Mouse (Mus musculus): ENCODE measurements around the gene Dgkg.

The Dgkg gene

DNA sequence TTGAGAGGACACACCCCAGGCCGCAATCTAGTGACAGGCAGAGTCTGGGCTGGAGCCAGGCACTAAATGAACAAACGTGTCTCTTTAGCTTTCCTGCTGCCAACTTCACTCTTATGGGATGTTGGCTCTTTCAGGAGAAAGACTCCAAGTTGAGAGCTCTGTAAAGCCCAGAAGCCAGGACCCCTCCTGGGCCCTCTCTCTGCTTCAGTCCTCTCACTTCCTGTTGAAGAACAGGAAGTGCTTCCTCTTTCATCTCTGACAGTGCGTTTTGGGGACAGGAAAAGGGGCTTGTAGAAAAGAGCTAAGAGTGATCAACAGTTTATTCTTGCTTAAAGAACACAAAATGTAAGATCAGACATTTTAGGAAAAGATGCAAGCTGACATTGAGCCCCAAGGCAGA is 159.0 kb downstream of the Dgkg start:
- no peak for DNase-seq (ENCODE audit: low read depth)

GRCm38 (mm10) chr16:22495259-22495658 is 161.8 kb downstream of the Dgkg start:
- DNase-seq (ENCODE audit: low read depth), result no peak

- DNase-seq (ENCODE audit: low read depth), result no peak
These were observed 162.2 kb downstream of the Dgkg start for GRCm38 (mm10) chr16:22494815-22495214.

DNA sequence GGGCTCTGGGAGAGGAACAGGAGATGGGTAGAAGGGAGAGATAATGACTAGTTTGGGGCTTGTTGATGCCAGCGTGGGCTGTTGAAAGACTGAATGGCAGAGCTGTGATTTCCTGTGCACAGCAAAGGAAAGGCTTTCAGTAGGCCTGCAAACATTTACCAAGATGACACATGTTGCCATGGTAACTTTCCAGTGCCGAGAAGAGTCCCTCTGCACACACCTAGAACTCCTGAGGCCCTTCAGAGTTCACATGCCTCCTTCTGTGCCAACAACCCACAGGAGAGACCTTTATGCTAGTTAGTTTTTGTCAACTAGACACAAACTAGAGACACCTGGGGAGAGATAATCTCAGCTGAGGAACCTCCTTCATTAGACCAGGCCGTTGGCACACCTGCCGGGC is 163.6 kb downstream of the Dgkg start:
- no peak for DNase-seq (ENCODE audit: low read depth)

- no peak for DNase-seq (ENCODE audit: low read depth)
These were observed 165.4 kb downstream of the Dgkg start for GRCm38 (mm10) chr16:22491446-22492166.

DNA sequence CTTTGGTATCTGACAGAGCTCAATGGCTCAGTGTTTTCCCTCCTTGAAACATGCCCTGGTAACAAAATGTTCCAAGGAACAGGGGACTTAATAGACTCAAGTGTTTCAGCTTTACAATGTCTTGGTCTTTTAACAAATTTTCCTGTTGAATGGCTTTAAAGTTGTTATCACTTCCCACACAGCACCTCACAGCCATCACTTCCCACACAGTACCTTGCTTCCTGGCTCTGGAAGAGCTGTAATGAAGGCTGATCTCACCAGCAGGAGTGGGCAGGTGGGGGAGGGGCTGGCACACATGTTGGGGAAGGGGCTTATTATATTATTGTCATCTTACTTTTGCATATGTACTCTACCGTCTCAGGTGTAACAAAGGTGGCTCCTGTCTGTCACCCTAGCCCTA is 173.1 kb downstream of the Dgkg start:
- DNase-seq (ENCODE audit: low read depth), result no peak

DNA sequence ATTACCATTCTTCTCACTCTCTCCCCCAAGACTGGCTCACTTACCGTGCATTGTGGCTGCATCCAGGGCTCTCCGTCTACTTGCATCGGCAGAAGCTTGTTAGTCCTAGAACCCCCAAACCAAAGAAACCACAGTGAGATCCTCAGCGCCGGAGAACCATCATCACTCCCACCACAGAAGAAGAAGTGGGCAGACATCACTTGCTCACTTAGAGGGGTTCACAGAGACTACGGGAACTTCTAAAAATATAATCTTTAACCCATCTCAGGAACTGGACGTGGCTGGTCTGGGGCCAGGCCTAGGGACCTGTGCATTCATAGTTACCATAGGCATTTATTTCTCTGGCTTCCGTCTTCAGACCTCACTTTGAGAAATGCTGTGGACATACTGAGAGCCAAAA is 177.7 kb downstream of the Dgkg start:
- DNase-seq (ENCODE audit: low read depth), result no peak

GRCm38 (mm10) chr16:22471728-22472127 is 185.3 kb downstream of the Dgkg start:
- no peak for DNase-seq (ENCODE audit: low read depth)

GRCm38 (mm10) chr16:22469385-22469784 is 187.6 kb downstream of the Dgkg start:
- DNase-seq (ENCODE audit: low read depth), result no peak

DNA sequence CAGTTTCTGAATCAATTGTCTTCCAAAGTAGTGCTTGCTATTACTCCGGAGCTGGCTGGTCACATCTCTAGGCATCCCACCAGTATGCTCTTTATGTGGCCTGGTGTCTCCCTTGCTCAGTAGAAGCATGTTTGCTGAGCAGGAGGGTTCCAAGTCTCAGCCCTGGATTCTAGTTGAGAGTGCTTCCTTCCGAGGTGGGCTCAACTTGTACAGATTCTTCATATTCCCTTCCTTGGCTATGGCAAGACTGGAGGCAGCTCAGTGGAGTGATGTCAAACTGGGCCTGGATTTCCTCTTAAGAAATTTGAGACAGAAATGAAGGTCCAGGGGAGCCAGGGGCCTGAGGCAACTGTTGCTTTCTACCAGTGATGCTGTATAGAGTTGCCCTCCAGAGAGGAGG is 189.9 kb downstream of the Dgkg start:
- no peak for DNase-seq (ENCODE audit: low read depth)

- DNase-seq (ENCODE audit: low read depth), result no peak
These were observed 190.6 kb downstream of the Dgkg start for GRCm38 (mm10) chr16:22466381-22466780.

- DNase-seq (ENCODE audit: low read depth), result no peak
These were observed 194.8 kb downstream of the Dgkg start for GRCm38 (mm10) chr16:22462220-22462619.

GRCm38 (mm10) chr16:22461728-22462127 is 195.3 kb downstream of the Dgkg start:
- no peak for DNase-seq (ENCODE audit: low read depth)

- DNase-seq (ENCODE audit: low read depth), result no peak
These were observed 196.1 kb downstream of the Dgkg start for GRCm38 (mm10) chr16:22460960-22461359.

DNA sequence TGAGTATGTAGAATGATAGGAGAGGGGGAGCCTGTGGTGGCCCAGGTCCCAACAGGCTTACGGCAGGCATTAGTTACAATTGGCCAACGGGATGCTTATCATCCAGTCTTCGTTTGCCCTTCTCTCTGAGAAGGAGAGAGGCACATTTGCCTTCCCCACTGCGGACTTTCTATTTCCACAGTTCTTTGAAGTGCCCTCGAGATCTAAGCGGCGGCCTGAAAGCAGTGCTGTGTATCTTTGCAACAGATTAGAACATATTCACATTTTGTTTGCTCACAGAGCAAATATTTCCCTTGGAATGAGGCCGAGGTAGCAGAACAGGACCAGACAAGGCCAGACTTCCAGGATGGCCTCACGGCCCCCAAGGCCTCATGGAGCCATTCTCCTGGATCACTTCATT is 204.9 kb downstream of the Dgkg start:
- DNase-seq (ENCODE audit: low read depth), result no peak

- no peak for DNase-seq (ENCODE audit: low read depth)
These were observed 208.9 kb downstream of the Dgkg start for GRCm38 (mm10) chr16:22448093-22448492.

GRCm38 (mm10) chr16:22444786-22445185 is 212.2 kb downstream of the Dgkg start:
- DNase-seq (ENCODE audit: low read depth), result no peak

DNA sequence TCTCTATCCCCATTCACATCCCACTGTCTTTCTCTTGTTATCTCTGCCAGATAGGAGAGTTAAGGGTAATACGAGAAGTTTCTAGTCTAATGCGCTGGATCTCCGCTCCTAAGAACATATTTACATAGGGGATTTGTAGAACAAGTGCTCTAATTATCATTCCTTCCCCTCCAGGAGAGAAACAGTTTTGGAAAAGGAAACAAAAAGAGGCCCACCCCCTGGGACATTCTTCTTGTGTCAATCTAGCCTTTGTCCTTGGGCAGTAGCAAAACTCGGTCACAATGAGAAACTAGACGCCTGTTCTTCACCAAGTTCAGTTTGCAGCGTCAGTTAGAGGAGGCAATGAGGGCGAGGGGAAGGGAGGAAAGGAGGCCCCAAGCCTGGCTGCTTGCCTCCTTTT is 214.8 kb downstream of the Dgkg start:
- no peak for DNase-seq (ENCODE audit: low read depth)

- no peak for DNase-seq (ENCODE audit: low read depth)
These were observed 215.7 kb downstream of the Dgkg start for GRCm38 (mm10) chr16:22441317-22441716.

GRCm38 (mm10) chr16:22440269-22440668 is 216.8 kb downstream of the Dgkg start:
- DNase-seq (ENCODE audit: low read depth), result no peak

DNA sequence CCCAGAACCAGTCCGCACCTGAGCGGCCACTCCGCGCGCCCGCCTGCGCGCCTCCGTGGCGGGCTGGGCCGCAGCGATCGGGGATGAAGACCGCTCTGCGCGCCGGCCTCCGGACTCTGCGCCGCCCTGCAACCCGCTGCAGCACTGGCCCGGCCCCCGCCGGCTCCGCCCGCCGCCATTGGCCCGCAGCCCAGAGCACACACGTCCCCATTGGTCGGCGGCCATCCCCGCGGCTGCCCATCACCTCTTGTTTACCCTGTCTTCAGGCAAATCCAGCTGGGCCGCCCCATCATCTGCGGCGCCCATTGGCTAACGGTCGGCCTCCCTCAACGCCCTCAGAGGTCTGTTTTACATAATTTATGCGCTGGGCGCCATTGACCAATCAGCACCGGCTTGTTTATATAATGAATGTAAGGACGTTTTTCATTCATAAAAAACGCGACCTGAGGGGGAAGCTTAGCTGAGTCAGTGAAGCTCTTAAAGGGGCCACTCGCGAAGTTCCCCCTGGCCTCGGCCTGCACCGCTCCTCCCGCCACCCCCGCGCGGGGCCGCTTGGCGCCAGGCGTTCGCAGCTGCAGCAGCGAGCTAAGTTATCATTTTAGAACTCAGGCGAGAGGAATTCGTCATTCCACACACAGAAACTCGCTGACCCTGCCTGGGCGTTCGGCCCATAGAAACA is 217.4 kb downstream of the Dgkg start, which contains the start of gene Etv5:
TSS of gene Etv5 (minus strand) at position 221 of the 679 bp plus-strand sequence.
- DNase-seq (ENCODE audit: low read depth), result peak; percentile 97

DNA sequence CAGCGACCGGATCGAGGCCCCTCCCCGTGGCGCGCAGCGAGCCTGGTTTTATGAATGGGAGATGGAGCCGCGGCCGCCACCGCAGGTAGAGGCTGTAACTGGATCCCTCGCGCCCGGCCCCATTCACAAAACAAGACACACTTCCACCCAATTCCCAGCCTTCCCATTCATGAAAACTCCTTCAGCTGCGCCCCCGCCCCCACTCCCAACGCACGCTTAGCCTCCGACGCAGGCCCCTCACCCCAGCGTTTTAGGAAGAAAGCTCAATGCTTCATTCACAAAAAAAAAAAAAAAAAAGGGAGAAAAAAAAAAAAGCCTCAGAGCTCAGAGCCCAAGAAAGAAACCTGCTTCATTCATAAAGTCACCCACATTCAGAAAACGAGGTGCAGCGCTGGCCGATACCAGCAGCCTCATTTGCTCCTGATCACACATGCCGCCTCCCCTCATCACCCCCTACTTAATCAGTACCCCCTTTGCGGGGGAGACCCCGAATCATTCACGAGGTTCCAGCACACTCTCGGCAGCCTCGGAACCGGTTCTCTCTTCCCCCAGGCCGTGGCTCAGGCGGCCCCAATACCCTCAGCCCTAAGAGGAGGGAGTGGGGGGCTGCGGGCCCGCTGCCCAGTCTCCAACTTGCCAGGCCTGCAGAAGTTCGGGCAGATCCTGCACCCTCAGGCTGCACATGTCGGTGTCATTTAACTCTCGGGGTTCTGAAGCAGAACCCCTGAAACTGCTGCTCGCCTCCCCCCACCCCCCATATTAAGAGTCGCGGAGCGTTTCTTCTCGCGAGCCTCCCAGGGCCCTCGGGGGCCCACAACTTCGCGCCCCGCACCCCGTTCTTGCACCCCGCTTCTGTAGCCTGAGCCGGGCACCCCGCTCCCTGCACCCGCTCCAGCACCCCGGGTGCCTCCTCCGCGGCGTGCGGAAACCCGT is 218.3 kb downstream of the Dgkg start:
- DNase-seq (ENCODE audit: low read depth), result peak; percentile 50

DNA sequence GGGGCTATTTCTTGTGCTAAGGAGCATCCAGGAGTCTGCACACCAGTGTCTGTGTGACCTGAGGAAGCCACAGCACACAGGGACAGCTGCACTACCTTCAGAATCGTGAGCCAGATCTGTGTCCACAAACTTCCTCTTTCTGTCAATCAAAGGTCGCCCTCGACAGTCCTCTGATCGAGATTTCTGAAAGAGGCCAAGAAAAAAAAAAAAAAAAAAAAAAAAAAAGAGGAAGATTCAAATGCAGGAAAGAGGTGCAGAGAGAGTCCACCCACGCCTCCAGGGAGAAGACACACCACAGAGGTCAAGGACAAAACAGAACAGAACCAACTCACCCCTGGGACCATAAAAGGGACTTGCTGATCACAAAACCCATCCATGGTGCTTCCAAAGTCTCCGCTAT is 220.9 kb downstream of the Dgkg start:
- DNase-seq (ENCODE audit: low read depth), result no peak

Measured in c-Kit-positive CD71-positive TER-119-negative erythroid progenitor cells, embryonic 14.5 days (primary cell).